Mouse (Mus musculus) cerebellum, adult 11-12 months (tissue): ENCODE measurements around the gene Pax7.

ENCODE experiments used
- DNase-seq: peaks from one replicate; pipeline ENCODE4 v3.0.0; 2022

Gene Pax7

DNA sequence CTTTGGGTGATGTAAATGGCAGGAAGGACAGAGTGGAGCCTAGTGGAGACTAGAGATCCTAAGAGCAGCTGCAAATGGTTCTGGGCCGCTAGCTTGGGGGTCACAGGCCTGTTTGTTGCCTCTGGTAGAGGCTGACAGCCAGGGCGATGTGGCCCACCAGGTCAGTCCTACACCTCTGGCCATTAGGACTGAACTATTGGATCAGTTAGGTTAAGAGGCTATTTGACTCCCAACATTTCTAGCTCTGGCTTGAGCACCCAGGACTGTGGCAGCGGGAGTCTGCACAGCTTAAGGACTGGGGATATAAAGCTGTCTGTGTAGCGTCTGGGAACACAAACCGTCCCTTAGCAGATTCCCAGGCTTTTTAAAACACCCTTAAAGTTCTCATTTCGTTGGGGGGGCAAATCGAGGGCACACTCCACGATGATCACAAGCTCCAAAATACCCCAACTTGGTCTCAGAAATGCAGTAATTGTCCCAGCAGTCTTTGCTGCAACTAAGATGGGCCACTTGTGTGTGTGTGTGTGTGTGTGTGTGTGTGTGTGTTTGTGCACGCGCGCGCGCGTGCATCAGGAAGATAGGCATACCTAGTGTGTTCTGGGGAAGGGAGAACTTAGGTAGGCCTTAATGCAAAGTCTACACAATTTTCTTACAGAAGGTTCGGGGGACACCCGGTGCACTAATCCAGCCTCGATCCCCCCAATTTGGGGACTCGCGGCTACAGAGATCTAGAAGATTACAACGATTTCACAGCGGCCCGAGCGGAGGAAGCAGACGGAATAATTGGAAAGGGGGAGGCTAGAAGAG, 2.5 kb downstream of the Pax7 start:
- DNase-seq: no peak

DNA sequence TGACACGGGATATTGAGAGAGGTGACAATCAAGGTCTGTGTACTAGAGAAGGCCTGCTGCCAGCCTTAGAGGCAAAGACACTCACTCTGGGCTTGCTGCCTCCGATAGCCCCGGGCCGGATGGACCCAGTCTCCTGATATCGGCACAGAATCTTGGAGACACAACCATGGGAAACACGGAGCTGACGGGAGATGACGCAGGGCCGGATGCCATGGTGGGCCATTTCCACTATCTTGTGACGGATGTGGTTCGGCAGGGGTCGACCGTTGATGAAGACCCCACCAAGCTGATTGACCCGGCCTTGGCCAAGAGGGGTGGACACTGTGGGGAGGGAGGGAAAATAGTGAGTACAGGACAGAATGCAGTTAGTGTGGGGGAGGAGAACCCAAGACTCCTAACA, 3.3 kb downstream of the Pax7 start:
- no peak for DNase-seq

DNA sequence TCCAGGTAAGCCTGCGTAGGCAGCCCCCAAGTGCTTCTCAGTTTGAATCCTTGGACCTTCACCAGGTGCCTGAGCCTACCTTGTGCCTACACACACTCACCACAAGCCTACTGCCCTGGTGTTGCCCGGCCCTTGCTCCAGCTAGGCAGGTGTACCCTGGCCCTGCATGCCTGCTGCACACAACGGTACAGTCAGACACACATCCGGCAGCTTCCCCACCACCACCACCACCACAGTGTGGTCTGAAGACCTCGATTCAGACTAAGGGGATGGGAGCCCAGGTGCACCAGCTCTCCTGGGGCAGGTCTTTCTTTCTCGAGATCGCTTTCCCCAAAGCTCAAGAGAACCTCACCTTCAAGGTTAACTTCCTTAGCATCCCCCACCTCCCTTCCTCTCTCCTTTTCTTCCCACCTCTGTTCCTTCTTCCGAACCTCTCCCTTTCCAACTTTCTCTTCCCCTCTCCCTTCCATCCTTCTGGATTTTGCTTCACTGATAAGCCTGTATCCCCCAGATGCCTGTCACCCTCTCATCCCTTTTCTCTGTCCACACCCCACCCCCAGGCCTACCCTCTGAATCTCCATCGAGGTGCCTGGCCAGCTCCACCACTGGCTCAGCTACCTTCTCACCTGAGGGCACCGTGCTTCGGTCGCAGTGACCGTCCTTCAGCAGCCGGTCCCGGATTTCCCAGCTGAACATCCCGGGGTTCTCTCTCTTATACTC, 4.3 kb downstream of the Pax7 start:
- DNase-seq: no peak

DNA sequence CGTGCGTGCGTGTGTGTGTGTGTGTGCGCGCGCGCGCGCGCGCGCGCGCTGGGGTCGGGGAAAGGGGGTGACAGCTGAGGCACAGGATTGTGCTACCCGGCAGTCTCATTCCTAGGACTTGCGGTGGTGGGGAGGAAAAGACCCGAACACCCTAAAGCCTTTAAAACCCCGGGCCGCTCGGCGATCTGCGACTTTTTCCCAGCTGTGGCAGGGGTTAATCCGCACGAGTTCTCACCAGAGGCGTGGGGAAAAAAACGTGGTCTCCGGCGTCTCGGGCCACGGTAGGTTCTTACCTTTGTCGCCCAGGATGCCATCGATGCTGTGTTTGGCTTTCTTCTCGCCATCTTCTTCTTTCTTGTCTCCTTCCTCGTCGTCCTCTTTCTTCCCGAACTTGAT, 5.0 kb downstream of the Pax7 start:
- DNase-seq: no peak

DNA sequence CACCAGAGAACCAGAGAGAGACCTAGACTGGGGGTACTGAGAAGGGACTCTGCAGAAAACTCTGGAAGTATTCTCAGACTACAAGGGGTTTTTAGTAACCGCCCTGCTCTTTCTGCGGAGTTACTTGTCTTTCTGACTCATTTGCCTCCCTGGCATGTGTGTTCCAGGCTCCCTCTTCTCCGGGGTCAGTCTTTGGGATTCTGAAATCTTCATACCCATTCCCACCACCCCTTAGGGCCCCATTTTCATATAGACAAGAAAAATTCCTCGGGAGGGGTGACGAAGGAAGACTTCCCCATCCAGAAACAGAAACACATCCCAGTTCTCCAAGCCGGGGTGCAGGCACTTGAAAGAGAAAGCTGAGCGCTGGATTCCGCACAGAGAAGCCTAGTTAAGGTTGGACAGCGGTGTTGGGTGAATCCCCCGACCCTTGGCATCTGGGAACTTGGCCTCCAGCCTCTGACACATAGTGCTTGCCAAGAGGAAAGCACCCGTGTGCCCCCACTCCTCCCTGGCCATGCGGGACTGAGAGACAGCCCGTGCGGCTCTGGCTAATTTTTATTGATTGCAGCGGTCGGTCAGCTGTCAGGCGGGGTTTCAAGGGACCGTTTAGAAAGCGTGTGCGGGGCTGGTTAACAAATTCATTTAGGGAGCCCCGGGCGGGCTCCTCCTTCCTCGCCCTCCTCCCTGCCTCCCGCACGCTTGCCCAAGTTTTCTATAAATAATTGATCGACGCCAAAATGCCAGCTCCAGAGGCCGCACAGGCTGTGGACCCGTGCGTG, 5.6 kb downstream of the Pax7 start:
- no peak for DNase-seq

DNA sequence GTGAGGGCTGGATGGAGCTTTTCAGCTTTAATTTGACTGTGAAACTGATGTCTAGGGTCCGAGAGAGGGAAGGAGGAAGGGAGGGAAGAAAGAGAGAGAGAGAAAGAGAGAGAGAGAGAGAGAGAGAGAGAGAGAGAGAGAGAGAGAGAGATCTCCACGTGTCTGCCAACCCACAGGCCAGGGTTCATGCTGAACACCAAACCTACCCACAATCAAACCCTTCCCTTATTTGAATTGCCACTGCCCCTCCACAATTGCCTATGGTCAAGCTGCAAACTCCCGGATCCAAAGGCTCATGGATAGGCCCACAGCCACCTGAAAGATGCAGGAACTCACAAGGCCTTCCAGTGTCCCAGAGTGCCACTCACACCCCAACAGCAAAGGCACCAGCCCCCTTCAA, 7.1 kb downstream of the Pax7 start:
- no peak for DNase-seq

DNA sequence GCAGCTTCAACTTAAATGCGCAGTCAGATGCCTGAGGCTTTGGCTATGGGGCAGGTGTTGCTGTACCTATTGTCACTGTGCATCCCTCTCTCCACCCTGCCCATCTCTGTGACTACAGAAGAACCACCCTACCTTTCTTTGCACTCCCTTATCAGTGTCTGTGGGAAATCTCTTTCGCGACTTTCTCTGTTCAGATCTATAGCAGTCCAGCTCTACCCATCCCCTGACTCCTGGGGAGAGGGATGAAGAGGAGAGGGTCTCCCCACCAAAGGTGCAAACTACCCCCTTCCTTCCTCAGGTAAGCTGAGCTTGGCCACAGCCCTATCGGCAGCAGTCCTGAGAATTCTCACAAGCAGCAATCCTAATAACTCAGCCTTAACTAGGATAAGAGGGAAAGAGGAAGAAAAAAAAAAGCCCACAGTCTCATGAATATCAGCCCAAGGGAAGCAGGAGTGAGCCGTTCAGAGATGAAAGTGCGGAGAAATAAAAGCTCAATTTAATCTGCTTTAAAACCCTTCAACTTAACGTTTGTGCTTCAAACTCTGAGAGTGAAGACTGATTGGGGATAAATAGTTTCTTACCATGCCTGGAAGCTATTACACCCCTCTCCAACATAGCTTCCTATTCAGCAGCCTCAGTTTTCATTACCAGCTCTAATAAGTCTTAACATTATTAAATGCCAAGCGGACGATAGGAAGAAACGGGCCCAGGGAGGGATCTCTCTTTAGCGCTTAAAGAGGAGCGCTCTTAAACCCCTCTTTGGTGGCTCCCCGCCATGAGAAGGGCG, 7.8 kb downstream of the Pax7 start:
- no peak for DNase-seq

DNA sequence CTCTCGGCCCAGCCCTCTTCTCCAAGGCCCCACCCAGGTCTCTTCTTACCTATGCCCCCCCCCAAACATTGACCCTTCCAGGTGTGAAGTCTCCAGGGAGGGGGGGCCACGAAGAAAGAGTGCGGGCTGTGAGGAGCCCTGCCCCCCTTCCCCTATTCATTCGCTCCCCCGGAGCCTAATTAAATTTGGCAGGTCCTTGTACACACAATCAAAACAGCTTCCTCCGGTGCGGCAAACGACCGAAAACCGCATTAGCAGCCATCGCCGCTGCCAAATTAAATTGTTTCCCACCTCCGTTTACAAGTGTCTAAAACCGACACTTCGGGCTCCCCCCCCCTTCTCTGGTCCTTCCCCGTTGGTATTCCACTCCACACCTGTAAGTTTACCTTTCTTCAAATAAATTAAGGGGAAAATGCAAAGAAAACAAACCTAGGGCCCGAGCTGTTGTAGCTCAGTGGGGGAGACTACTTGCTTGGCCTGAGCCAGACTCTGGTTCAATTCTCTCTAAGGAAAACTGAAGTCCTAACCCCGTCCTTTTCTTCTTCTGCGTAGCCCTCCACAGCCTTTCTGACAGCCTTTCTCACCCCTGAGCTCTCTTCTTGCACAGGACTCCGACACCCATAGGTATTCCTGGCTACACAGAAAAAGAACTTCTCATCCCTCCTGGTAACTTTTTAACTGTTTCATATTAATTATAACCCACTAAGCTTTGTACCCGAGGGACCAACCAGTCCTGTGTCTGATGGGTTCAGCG, 8.6 kb downstream of the Pax7 start:
- DNase-seq: no peak

DNA sequence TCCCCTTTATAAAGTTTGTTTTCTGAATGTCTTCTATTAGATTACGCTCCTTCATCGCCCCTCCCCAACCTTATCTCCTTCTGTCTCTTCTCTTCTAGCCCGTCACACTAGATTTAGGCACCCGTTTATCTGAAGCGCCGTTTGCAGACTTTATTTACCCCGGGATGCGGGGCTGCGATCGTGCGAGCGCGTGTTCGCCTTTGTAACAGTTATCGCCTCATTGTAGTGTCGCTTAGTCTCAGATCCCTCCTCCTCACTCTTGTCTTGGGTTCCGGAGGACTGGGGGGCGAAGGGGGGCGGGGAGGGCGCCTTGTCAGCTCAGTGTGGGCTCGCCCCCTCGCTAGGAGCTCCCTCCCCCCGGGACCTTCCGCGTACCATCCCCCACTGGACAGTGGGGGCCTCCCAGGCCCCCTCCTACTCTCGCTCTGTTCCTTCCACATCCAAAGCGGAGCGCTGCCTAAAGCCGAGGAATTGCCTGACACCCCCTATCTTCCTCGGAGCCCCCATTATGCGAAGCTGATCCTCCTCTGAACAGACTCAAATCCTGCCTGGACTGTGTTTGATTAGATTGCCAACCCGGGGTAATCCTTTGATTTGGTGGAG, 9.4 kb downstream of the Pax7 start:
- DNase-seq: no peak

DNA sequence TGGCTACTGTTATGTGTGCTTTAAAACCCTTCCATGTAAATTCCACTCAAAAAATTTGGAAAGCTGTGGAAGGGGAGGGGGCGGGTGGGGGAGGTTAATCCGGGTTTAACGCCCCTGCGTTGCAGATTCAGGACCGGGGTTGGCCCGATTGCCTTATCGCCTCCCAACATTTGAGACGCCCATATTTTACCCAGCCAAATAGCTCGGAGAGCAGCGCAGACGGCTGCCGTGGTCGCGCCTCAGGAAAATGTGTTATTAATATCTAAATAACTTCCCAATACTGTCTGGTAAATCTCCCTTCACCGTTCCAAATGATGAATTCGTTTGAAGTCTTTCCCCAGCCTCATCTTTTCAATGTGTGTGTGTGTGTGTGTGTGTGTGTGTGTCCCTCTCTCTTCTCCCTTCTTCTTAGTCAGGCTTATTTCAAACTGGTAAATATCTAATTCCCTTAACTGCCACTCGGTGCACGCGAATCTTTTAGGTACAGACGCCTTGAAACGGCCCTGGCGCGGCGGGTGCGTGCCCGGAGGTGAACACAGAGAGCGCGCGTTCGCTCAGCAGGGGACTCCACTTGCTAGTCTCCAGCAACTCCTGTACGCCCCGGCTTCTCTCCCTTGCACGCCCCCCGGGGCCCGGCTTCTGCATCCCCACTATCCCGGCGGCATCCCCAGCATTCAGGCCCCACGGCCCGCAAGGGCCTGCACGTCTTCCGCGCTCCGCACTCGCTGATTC, 10.0 kb downstream of the Pax7 start:
- no peak for DNase-seq

DNA sequence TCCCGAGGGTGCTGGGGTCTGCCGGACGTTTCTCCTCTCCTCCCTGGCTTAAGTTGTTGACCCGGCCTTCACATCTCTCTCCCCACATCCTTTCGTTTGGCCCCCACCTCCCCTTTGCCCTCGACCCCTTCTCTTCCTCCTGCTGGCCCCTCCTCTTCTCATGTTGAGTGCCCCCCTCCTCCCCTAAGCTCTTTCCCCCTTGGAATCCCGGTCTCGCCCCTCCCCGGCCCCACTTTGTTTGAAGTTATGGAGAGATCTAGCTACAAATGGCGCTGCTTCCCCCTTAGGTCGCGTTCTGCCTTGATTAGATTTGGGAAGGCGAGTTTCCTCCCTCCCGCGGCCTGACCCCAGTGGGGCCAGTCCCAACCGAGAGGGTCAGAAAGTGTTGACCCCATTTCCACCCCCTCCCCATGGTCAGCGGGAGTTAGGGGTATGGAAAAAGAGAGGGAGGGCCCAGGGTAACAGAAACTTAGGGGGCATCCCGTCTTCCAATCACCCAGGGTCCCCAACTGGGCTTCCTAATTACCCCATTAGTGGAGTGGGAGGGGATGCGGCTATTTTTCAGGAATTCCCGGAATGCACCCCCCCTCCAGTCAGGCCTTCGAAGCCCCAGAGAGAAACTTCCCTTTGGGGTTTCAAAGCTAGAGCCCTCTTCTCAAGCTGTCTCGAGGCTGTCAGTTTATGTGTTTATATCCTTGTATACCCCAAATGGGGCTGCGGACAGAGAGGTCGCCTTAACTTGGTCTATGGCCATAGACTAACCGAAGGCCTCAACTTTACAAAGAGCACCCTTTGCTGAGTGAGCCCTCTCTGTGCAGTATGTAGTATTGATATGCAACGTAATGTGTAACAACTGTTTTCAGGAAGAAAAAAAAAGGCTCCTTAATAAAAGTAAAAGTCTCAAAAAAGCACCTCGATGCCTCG, 10.9 kb downstream of the Pax7 start:
- no peak for DNase-seq

DNA sequence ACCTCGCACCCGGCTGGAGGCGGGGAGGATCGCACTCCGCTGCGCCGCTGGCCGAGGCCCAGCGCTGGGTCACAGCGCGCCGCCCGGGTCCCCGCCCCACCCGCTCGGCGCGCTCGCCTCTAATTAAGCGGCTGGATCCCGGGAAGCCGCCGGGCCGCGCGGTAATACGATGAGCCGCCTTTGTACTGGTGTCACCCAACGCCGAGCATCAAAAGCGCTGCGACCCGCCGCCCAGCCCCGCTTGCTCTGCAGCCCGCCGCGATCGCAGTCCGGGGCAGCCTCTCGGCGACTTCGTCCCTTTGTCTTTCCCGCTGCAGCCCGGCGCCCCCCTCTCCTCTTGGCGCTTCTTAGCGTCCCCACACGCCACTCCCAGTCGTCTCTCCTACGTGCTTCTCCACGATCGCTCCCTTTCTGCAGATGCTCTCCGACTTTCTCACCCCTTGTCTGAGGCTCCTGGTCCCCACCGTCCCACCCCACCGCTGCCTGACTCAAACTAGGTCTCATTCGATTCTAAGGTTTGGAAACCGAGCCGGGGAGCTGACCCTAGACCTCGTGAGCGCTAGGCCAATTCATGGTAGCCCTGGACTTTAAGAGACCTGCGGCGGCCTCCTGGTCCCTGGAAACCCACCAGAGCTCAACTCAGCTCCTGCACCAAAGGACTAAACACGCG, 11.7 kb downstream of the Pax7 start:
- DNase-seq: no peak

DNA sequence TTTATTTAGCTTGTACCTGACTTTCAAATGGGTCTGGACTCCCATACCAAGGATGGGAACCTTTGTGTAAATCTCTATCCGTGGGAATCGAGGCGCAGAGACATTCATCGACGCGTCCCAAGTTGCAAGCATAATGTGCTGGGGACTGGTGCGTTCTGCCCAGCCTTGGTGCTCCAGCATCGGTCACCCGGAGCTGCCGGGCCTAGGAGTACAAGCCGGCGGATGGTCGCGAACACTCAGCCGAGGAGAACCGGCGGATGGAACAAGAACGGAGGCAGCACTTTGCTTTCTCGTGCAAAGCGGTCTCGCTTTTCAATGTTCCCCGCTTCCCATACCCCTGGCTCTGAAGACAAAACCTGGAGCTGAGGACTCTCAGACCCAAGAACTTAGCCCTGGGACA, 12.3 kb downstream of the Pax7 start:
- DNase-seq: no peak

DNA sequence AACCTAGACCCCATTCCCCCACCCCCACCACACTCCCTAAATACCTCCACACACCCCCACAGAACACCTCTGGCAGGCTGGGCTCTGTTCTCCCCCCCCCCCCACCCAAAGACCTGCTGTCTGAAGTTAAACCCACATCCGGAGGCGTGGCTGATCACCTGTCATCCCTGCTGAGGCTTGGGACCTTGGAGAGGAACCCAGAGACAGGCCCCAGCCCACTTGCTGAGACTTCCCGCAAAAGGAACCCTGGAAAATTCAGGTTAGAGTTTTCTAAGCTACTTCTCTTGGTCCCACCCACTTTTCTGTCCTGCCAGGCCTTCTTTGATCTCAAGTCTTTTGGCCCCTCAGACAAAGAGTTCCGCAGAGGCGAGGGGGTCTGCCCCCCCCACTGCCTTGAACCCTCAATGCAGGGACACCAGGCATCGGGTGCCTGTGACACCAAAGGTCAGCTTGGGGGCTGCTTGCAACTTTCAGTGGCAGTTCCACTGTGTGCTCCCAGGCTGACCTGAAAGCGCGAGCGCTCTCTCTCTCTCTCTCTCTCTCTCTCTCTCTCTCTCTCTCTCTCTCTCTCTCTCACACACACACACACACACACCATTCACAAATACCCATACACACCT, 13.8 kb downstream of the Pax7 start:
- DNase-seq: no peak

DNA sequence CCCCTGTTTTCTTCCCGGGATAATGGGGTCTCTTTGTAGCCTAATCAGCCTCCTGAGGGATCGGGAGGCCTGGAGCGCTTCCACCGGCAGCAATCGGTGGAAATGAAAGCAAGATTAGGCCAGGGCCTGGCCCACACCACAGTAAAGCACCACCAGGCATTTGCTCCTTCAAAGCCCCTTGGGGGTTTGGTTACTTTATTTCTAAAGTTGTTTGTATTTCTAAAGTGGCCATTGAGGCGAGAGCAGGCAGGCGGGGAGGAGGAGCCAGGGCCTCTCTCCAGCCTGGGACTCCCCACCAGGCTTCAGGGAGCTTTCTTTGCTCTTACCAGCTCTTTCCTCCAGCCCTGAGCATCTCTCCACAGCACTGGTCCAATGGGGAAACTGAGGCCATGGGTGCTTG, 15.2 kb downstream of the Pax7 start:
- no peak for DNase-seq

DNA sequence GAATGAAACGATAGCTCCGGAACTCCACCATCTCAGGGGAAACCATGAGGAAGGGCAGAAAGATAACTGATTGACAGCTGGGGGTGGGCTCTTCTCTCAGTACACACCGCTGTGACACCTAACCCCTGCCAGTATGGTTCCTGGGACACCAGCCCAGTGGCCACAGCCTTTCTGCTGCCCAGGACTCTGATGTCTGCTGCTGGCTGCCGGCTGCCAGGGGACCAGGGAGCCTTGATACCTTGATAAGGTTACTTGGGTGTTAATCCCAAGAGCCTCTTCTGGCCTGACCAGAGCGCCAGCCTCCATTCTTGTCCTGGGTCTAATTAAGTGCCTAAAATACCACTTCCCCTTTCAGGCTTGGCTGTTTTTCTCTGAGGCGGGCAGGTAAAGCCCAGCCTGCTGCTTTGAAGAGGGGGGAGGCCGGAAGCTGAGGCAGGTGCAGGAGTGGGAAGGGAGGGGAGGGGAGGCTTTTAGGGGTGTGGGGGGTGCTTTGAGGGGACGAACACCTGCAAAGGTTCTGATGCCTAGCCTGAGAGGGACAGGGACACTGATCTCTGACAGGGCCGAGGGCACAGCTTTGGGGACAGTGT, 19.9 kb downstream of the Pax7 start:
- no peak for DNase-seq

DNA sequence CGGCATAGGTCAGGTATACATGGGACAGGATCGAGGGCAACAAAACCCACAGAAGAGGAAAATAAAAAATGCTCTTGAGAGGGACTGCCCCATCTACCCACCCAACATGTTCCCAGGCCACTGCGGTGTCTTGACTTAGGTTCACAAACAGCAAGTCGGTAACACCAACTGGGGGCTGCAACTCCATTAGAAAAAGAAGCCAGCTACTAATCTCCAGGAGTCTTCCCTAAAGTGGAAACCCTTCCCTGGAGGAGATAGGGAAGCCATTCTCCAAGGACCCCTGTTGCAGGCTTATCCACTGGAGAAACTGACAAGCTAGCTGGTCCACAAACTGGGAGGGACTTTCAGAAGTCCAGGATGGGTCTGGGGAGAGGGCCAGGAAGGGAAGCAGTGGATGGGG, 21.4 kb downstream of the Pax7 start:
- no peak for DNase-seq

DNA sequence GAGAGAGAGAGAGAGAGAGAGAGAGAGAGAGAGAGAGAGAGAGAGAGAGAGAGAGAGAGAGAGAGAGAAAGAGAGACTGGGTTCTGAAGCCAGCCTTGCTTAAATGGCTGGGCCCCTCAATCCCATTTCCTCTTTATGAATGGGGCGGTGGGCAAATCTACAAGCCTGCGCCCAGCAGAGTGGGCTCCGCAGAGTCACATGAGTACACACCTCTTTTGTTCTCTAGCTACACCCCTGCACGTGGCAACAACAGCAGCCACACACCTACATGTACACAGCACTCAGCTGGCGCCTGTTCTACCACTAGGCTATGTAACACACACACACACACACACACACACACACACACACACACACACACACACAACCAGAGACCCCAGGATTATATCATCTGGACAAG, 21.9 kb downstream of the Pax7 start:
- no peak for DNase-seq
